Mouse (Mus musculus) kidney, embryonic 15.5 days (tissue): ENCODE results near the gene Igf2r. TPM values are rescaled to one million over a fixed set of nuclear protein-coding genes. Genes with fewer than 3 reads are reported as not detected.
A peak's percentile ranks its signal among the peaks of the same experiment; 100 is the strongest.

Experiments used
- ATAC-seq: fragments of 200-750 bp; cut with Nextera tagmentation; replicated peaks from 2 replicates; pipeline ENCODE4 v1.8.0; 2017; ENCODE audit warnings: moderate TSS enrichment; ENCODE audit not compliant: low FRiP score
- H3K27ac ChIP-seq: fragments of 300-500 bp; sonication (generic); 2 replicates; pipeline ENCODE4 v1.5.1; 2015; ENCODE audit warnings: mild to moderate bottlenecking, inconsistent platforms
- H3K27me3 ChIP-seq: fragments of 300-500 bp; sonication (generic); 2 replicates; pipeline ENCODE4 v1.6.1; 2015; ENCODE audit warnings: inconsistent platforms
- H3K36me3 ChIP-seq: fragments of 300-500 bp; sonication (generic); 2 replicates; pipeline ENCODE4 v1.6.1; 2015; ENCODE audit warnings: inconsistent platforms
- H3K4me1 ChIP-seq: fragments of 300-500 bp; sonication (generic); 2 replicates; pipeline ENCODE4 v1.6.1; 2015; ENCODE audit warnings: inconsistent platforms
- H3K4me2 ChIP-seq: fragments of 300-500 bp; sonication (generic); 2 replicates; pipeline ENCODE4 v1.6.1; 2015; ENCODE audit warnings: moderate library complexity, mild to moderate bottlenecking, inconsistent platforms
- H3K4me3 ChIP-seq: fragments of 300-500 bp; sonication (generic); replicated peaks from 2 replicates; pipeline ENCODE4 v1.5.1; 2015; ENCODE audit warnings: mild to moderate bottlenecking, inconsistent platforms
- H3K9ac ChIP-seq: fragments of 300-500 bp; sonication (generic); 2 replicates; pipeline ENCODE4 v1.6.1; 2015; ENCODE audit warnings: mild to moderate bottlenecking, inconsistent platforms
- H3K9me3 ChIP-seq: fragments of 300-500 bp; sonication (generic); replicated peaks from 2 replicates; pipeline ENCODE4 v1.6.1; 2016; ENCODE audit warnings: inconsistent platforms
- WGBS: fragments of 180-500 bp; shearing (Covaris S2); methylation state at CpG from one replicate; pipeline ENCODE4 v1.1.7; 2015; ENCODE audit warnings: mixed read lengths; 5-methylcytosine and 5-hydroxymethylcytosine counted together
- polyA plus RNA-seq: library from polyadenylated mRNA; unstranded; fragments of >200 nt; fragmentation: Nextera tagmentation; extraction: Ambion mirVana; gene quantifications from 2 replicates; pipeline ENCODE4 v1.2.1, GENCODE M21; 2015

Gene Igf2r
- polyA plus RNA-seq: 30.1 and 34.6 TPM in 2 replicates

GRCm38 (mm10) chr17:12769380-12769921, at the start of gene Igf2r:
TSS of gene Igf2r (minus strand) at chr17:12769664.
- H3K27me3 ChIP-seq: no peaks in the 10 kb centered on the region
- peak; percentile 87 for ATAC-seq
- 0 out of 2 replicates have a peak, but pooled peaks cover 3% of the 10 kb centered on the region for H3K9me3 ChIP-seq
- WGBS: 26% methylated on average over 63 of the region's 67 CpGs
- H3K4me1 ChIP-seq: peaks cover 38% of the 10 kb centered on the region
- peak within 1 kb of the TSS; percentile 72 for H3K4me3 ChIP-seq
- peak within 1 kb of the TSS; percentile 85 for H3K27ac ChIP-seq
- H3K36me3 ChIP-seq: peaks cover 53% of the 10 kb centered on the region
- peak within 1 kb of the TSS; percentile 83 for H3K9ac ChIP-seq
- peak within 1 kb of the TSS; percentile 66 for H3K4me2 ChIP-seq

GRCm38 (mm10) chr17:12815885-12816284, 46.4 kb upstream of the Igf2r start:
- Histone ChIP-seq H3K4me1 (no peaks in the 10 kb centered on the region), H3K36me3 (peaks cover 75% of the 10 kb centered on the region), H3K27me3 (no peaks in the 10 kb centered on the region), H3K9ac (no peak overlapping the region), H3K4me2 (no peak overlapping the region), H3K9me3 (peaks cover 20% of the 10 kb centered on the region; the same call in 1 of the 2 replicates), H3K4me3 (no peak overlapping the region), H3K27ac (no peak overlapping the region)
- no peak for ATAC-seq
- 94% methylated on average over 4 of the region's 4 CpGs for WGBS

GRCm38 (mm10) chr17:12814502-12814901, 45.0 kb upstream of the Igf2r start:
- H3K9ac ChIP-seq: no peak overlapping the region
- peaks cover 13% of the 10 kb centered on the region; the same call in 1 of the 2 replicates for H3K9me3 ChIP-seq
- H3K4me3 ChIP-seq: no peak overlapping the region
- no peak overlapping the region for H3K4me2 ChIP-seq
- WGBS: 87% methylated on average over 3 of the region's 3 CpGs
- no peak for ATAC-seq
- no peak overlapping the region for H3K27ac ChIP-seq
- H3K4me1 ChIP-seq: peaks cover 7% of the 10 kb centered on the region
- H3K36me3 ChIP-seq: peaks cover 62% of the 10 kb centered on the region
- no peaks in the 10 kb centered on the region for H3K27me3 ChIP-seq

- 93% methylated on average over 1 of the region's 1 CpGs for WGBS
- Histone ChIP-seq H3K9me3 (0 out of 2 replicates have a peak, but pooled peaks cover 4% of the 10 kb centered on the region), H3K27ac (no peak overlapping the region), H3K36me3 (peaks cover 26% of the 10 kb centered on the region), H3K4me3 (no peak overlapping the region), H3K4me1 (peaks cover 7% of the 10 kb centered on the region), H3K27me3 (no peaks in the 10 kb centered on the region), H3K9ac (no peak overlapping the region), H3K4me2 (no peak overlapping the region)
- peak; percentile 34; the same call in 1 of the 2 replicates for ATAC-seq
Observed at GRCm38 (mm10) chr17:12810973-12811303, 41.5 kb upstream of the Igf2r start.

- Histone ChIP-seq H3K4me2 (no peak overlapping the region; the same call in 1 of the 2 replicates), H3K36me3 (peaks cover 20% of the 10 kb centered on the region), H3K27me3 (no peaks in the 10 kb centered on the region), H3K9ac (no peak overlapping the region), H3K9me3 (0 out of 2 replicates have a peak, but pooled peaks cover 4% of the 10 kb centered on the region), H3K4me1 (peaks cover 7% of the 10 kb centered on the region), H3K4me3 (no peak overlapping the region), H3K27ac (peak overlapping the region; percentile 84)
- peak; percentile 90 for ATAC-seq
- WGBS: 21% methylated on average over 14 of the region's 14 CpGs
Observed at GRCm38 (mm10) chr17:12810103-12810972, 40.9 kb upstream of the Igf2r start.

- peaks cover 8% of the 10 kb centered on the region for H3K36me3 ChIP-seq
- H3K4me1 ChIP-seq: peaks cover 7% of the 10 kb centered on the region
- ATAC-seq: no peak
- H3K27me3 ChIP-seq: no peaks in the 10 kb centered on the region
- no peak overlapping the region for H3K4me3 ChIP-seq
- WGBS: 83% methylated on average over 6 of the region's 6 CpGs
- 0 out of 2 replicates have a peak overlapping the region, but pooled peaks have one; percentile 7 for H3K27ac ChIP-seq
- no peak overlapping the region for H3K9ac ChIP-seq
- H3K4me2 ChIP-seq: no peak overlapping the region
- H3K9me3 ChIP-seq: 0 out of 2 replicates have a peak, but pooled peaks cover 4% of the 10 kb centered on the region
Observed at GRCm38 (mm10) chr17:12808851-12809250, 39.4 kb upstream of the Igf2r start.

GRCm38 (mm10) chr17:12804584-12805445, 35.4 kb upstream of the Igf2r start:
- Histone ChIP-seq H3K36me3 (no peaks in the 10 kb centered on the region; the same call in 1 of the 2 replicates), H3K9me3 (no peaks in the 10 kb centered on the region), H3K4me3 (no peak overlapping the region), H3K4me1 (0 out of 2 replicates have a peak, but pooled peaks cover 2% of the 10 kb centered on the region), H3K4me2 (no peak overlapping the region), H3K27me3 (no peaks in the 10 kb centered on the region), H3K9ac (no peak overlapping the region), H3K27ac (no peak overlapping the region)
- no peak for ATAC-seq

- ATAC-seq: no peak
- Histone ChIP-seq H3K27ac (peak overlapping the region; percentile 4; the same call in 1 of the 2 replicates), H3K4me1 (peaks cover 5% of the 10 kb centered on the region; the same call in 1 of the 2 replicates), H3K27me3 (no peaks in the 10 kb centered on the region), H3K4me2 (no peak overlapping the region), H3K9ac (no peak overlapping the region), H3K4me3 (no peak overlapping the region), H3K9me3 (no peaks in the 10 kb centered on the region), H3K36me3 (peaks cover 9% of the 10 kb centered on the region)
- 38% methylated on average over 9 of the region's 9 CpGs for WGBS
Observed at GRCm38 (mm10) chr17:12801861-12802540, 32.5 kb upstream of the Igf2r start.

- peak overlapping the region; percentile 52 for H3K27ac ChIP-seq
- peaks cover 12% of the 10 kb centered on the region for H3K4me1 ChIP-seq
- H3K4me2 ChIP-seq: no peak overlapping the region
- 0 out of 2 replicates have a peak, but pooled peaks have one; percentile 60 for ATAC-seq
- no peak overlapping the region for H3K4me3 ChIP-seq
- no peaks in the 10 kb centered on the region for H3K27me3 ChIP-seq
- no peaks in the 10 kb centered on the region for H3K9me3 ChIP-seq
- H3K36me3 ChIP-seq: peaks cover 10% of the 10 kb centered on the region
- WGBS: 79% methylated on average over 12 of the region's 12 CpGs
- no peak overlapping the region for H3K9ac ChIP-seq
Observed at GRCm38 (mm10) chr17:12799368-12800275, 30.2 kb upstream of the Igf2r start.

GRCm38 (mm10) chr17:12798571-12798970, 29.1 kb upstream of the Igf2r start:
- no peak for ATAC-seq

More at GRCm38 (mm10) chr17:12798571-12798970, 29.1 kb upstream of the Igf2r start:
- 94% methylated on average over 3 of the region's 3 CpGs for WGBS
- Histone ChIP-seq H3K27me3 (no peaks in the 10 kb centered on the region), H3K4me3 (no peak overlapping the region), H3K4me1 (peaks cover 22% of the 10 kb centered on the region), H3K9ac (no peak overlapping the region), H3K9me3 (no peaks in the 10 kb centered on the region), H3K4me2 (no peak overlapping the region), H3K27ac (0 out of 2 replicates have a peak overlapping the region, but pooled peaks have one; percentile 52), H3K36me3 (peaks cover 11% of the 10 kb centered on the region)
